Mouse (Mus musculus): ENCODE data around the gene Gatc. TPM values are rescaled to one million over a fixed set of nuclear protein-coding genes. Genes with fewer than 3 reads are reported as not detected.

The Gatc gene
- polyA plus RNA-seq, 1 experiment from 2014 or later: 27.5 TPM

- Histone ChIP-seq H3K9ac (ENCODE audit: low read length) (peak within 1 kb of the TSS; percentile 88), H3K27ac (ENCODE audit: low read length) (peak within 1 kb of the TSS; percentile 97), H3K4me3 (ENCODE audit: low read length) (peak within 1 kb of the TSS; percentile 90), H3K27me3 (ENCODE audit: control insufficient read depth, insufficient read depth, low read depth, low read length) (no peaks in the 10 kb centered on the region), H3K9me3 (ENCODE audit: control insufficient read depth, low read length) (no peaks in the 10 kb centered on the region), H3K4me2 (ENCODE audit: low read depth, low read length) (peak within 1 kb of the TSS; percentile 71), H3K36me3 (ENCODE audit: control insufficient read depth, insufficient read depth, low read length) (peaks cover 17% of the 10 kb centered on the region), H3K4me1 (replicated peaks; ENCODE audit: control insufficient read depth, insufficient read depth, low read length) (peaks cover 20% of the 10 kb centered on the region)
- under 1% methylated on average over 63 of the region's 66 CpGs for WGBS
- ATAC-seq (ENCODE audit: low read depth): peak; percentile 98
Observed at GRCm38 (mm10) chr5:115300792-115301614, 40.0 kb downstream of the Gatc start, which contains the start of gene Dynll1. Gene Dynll1 (minus strand): TSS chr5:115300999.

GRCm38 (mm10) chr5:115300035-115300744 lies 40.8 kb downstream of the Gatc start:
- H3K9ac ChIP-seq (ENCODE audit: low read length): peak overlapping the region; percentile 88
- H3K27ac ChIP-seq (ENCODE audit: low read length): peak overlapping the region; percentile 97
- H3K9me3 ChIP-seq (ENCODE audit: control insufficient read depth, low read length): no peaks in the 10 kb centered on the region
- WGBS: under 1% methylated on average over 45 of the region's 46 CpGs
- ATAC-seq (ENCODE audit: low read depth): peak; percentile 11
- H3K27me3 ChIP-seq (ENCODE audit: control insufficient read depth, insufficient read depth, low read depth, low read length): no peaks in the 10 kb centered on the region
- H3K4me1 ChIP-seq (replicated peaks; ENCODE audit: control insufficient read depth, insufficient read depth, low read length): peaks cover 20% of the 10 kb centered on the region
- H3K36me3 ChIP-seq (ENCODE audit: control insufficient read depth, insufficient read depth, low read length): peaks cover 17% of the 10 kb centered on the region
- H3K4me3 ChIP-seq (ENCODE audit: low read length): peak overlapping the region; percentile 90
- peak overlapping the region; percentile 62 for H3K4me2 ChIP-seq (ENCODE audit: low read depth, low read length)

- 66% methylated on average over 10 of the region's 10 CpGs for WGBS
- ATAC-seq (ENCODE audit: low read depth): no peak
- no peak overlapping the region for H3K9ac ChIP-seq (ENCODE audit: low read length)
- no peak overlapping the region for H3K4me2 ChIP-seq (ENCODE audit: low read depth, low read length)
- H3K36me3 ChIP-seq (ENCODE audit: control insufficient read depth, insufficient read depth, low read length): peaks cover 17% of the 10 kb centered on the region
- no peak overlapping the region for H3K4me3 ChIP-seq (ENCODE audit: low read length)
- H3K4me1 ChIP-seq (replicated peaks; ENCODE audit: control insufficient read depth, insufficient read depth, low read length): peaks cover 15% of the 10 kb centered on the region
- H3K9me3 ChIP-seq (ENCODE audit: control insufficient read depth, low read length): no peaks in the 10 kb centered on the region
- H3K27me3 ChIP-seq (ENCODE audit: control insufficient read depth, insufficient read depth, low read depth, low read length): no peaks in the 10 kb centered on the region
- 0 out of 2 replicates have a peak overlapping the region, but pooled peaks have one; percentile 2 for H3K27ac ChIP-seq (ENCODE audit: low read length)
Observed at GRCm38 (mm10) chr5:115296347-115296746, 44.6 kb downstream of the Gatc start.

DNA sequence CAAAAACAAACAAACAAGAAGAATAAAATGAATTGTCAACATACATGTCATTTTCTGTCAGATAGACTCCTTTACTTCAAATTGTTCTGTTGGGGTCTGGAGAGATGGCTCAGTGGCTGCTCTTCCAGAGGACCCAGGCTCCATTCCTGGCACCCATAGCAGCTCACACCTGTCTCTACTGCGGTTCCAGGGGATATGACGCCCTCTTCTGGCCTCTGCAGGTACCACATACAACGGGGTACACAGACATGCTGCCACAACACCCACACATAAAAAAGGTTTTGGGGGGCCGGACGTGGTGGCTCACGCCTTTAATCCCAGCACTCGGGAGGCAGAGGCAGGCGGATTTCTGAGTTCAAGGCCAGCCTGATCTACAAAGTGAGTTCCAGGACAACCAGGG lies 46.8 kb downstream of the Gatc start:
- Histone ChIP-seq H3K4me2 (ENCODE audit: low read depth, low read length) (no peak overlapping the region), H3K27me3 (ENCODE audit: control insufficient read depth, insufficient read depth, low read depth, low read length) (no peaks in the 10 kb centered on the region), H3K4me3 (ENCODE audit: low read length) (no peak overlapping the region), H3K9ac (ENCODE audit: low read length) (no peak overlapping the region), H3K36me3 (ENCODE audit: control insufficient read depth, insufficient read depth, low read length) (peaks cover 17% of the 10 kb centered on the region), H3K27ac (ENCODE audit: low read length) (no peak overlapping the region), H3K9me3 (ENCODE audit: control insufficient read depth, low read length) (no peaks in the 10 kb centered on the region), H3K4me1 (replicated peaks; ENCODE audit: control insufficient read depth, insufficient read depth, low read length) (peaks cover 12% of the 10 kb centered on the region)
- 88% methylated on average over 8 of the region's 8 CpGs for WGBS
- ATAC-seq (ENCODE audit: low read depth): no peak

GRCm38 (mm10) chr5:115284735-115285134 lies 56.2 kb downstream of the Gatc start:
- 85% methylated on average over 3 of the region's 3 CpGs for WGBS

More at GRCm38 (mm10) chr5:115284735-115285134, 56.2 kb downstream of the Gatc start:
- no peak for ATAC-seq (ENCODE audit: low read depth)
- Histone ChIP-seq H3K36me3 (ENCODE audit: control insufficient read depth, insufficient read depth, low read length) (peaks cover 10% of the 10 kb centered on the region), H3K27ac (ENCODE audit: low read length) (no peak overlapping the region), H3K9ac (ENCODE audit: low read length) (no peak overlapping the region), H3K4me3 (ENCODE audit: low read length) (no peak overlapping the region), H3K9me3 (ENCODE audit: control insufficient read depth, low read length) (no peaks in the 10 kb centered on the region), H3K4me2 (ENCODE audit: low read depth, low read length) (no peak overlapping the region), H3K4me1 (replicated peaks; ENCODE audit: control insufficient read depth, insufficient read depth, low read length) (peaks cover 4% of the 10 kb centered on the region), H3K27me3 (ENCODE audit: control insufficient read depth, insufficient read depth, low read depth, low read length) (no peaks in the 10 kb centered on the region)

Other genes starting within 250 kb of the Gatc start
- 23.2 and 25.4 TPM in 2 replicates for gene Gm10401, start 242.9 kb downstream of the Gatc start, polyA plus RNA-seq (2015; fragmentation: Nextera tagmentation; extraction: Ambion mirVana)
- 64.5 and 69.2 TPM in 2 replicates for gene Acads, start 221.8 kb downstream of the Gatc start, polyA plus RNA-seq (2015; fragmentation: Nextera tagmentation; extraction: Ambion mirVana)
- gene Unc119b, start 206.2 kb downstream of the Gatc start, polyA plus RNA-seq (2015; fragmentation: Nextera tagmentation; extraction: Ambion mirVana): 34.3 and 35.2 TPM in 2 replicates
- 58.9 and 62.1 TPM in 2 replicates for gene Mlec, start 183.0 kb downstream of the Gatc start, polyA plus RNA-seq (2015; fragmentation: Nextera tagmentation; extraction: Ambion mirVana)
- 1.3 and 1.6 TPM in 2 replicates for gene Cabp1, start 146.8 kb downstream of the Gatc start, polyA plus RNA-seq (2015; fragmentation: Nextera tagmentation; extraction: Ambion mirVana)
- gene Pop5, start 105.3 kb downstream of the Gatc start, polyA plus RNA-seq (2015; fragmentation: Nextera tagmentation; extraction: Ambion mirVana): 97.6 and 109 TPM in 2 replicates
- 115 and 116 TPM in 2 replicates for gene Rnf10, start 68.3 kb downstream of the Gatc start, polyA plus RNA-seq (2015; fragmentation: Nextera tagmentation; extraction: Ambion mirVana)
- gene Coq5, start 61.5 kb downstream of the Gatc start, polyA plus RNA-seq (2015; fragmentation: Nextera tagmentation; extraction: Ambion mirVana): 37.9 and 38.6 TPM in 2 replicates
- gene Dynll1, start 40.2 kb downstream of the Gatc start, polyA plus RNA-seq (2015; fragmentation: Nextera tagmentation; extraction: Ambion mirVana): 1,463 and 1,496 TPM in 2 replicates
- gene Srsf9, start 14.0 kb downstream of the Gatc start, polyA plus RNA-seq (2015; fragmentation: Nextera tagmentation; extraction: Ambion mirVana): 157 and 223 TPM in 2 replicates
- 59.2 and 61.4 TPM in 2 replicates for gene Triap1, start within 50 bp of the Gatc start, polyA plus RNA-seq (2015; fragmentation: Nextera tagmentation; extraction: Ambion mirVana)
- 920 and 937 TPM in 2 replicates for gene Cox6a1, start 7.8 kb upstream of the Gatc start, polyA plus RNA-seq (2015; fragmentation: Nextera tagmentation; extraction: Ambion mirVana)
- gene Msi1, start 88.4 kb upstream of the Gatc start, polyA plus RNA-seq (2015; fragmentation: Nextera tagmentation; extraction: Ambion mirVana): 3.9 and 6.0 TPM in 2 replicates
- 9.7 and 9.8 TPM in 2 replicates for gene Pla2g1b, start 125.1 kb upstream of the Gatc start, polyA plus RNA-seq (2015; fragmentation: Nextera tagmentation; extraction: Ambion mirVana)
- gene Sirt4, start 143.5 kb upstream of the Gatc start, polyA plus RNA-seq (2015; fragmentation: Nextera tagmentation; extraction: Ambion mirVana): 28.1 and 31.4 TPM in 2 replicates
- 70.1 and 74.4 TPM in 2 replicates for gene Pxn, start 165.5 kb upstream of the Gatc start, polyA plus RNA-seq (2015; fragmentation: Nextera tagmentation; extraction: Ambion mirVana)
- gene Rplp0, start 218.3 kb upstream of the Gatc start, polyA plus RNA-seq (2015; fragmentation: Nextera tagmentation; extraction: Ambion mirVana): 1,507 and 1,565 TPM in 2 replicates
- gene Gcn1l1, start 224.1 kb upstream of the Gatc start, polyA plus RNA-seq (2015; fragmentation: Nextera tagmentation; extraction: Ambion mirVana): 32.9 and 35.1 TPM in 2 replicates

Data from lung, embryonic 16.5 days (tissue).